Mouse (Mus musculus) limb, embryonic 14.5 days (tissue): ENCODE measurements around the gene Tpst2. TPM values are rescaled to one million over a fixed set of nuclear protein-coding genes. Genes with fewer than 3 reads are reported as not detected.

ENCODE experiments used
- ATAC-seq: fragments of 200-750 bp; cut with Nextera tagmentation; 2 replicates; pipeline ENCODE4 v1.8.0; 2017; ENCODE audit warnings: low read depth, moderate number of reproducible peaks, moderate TSS enrichment; ENCODE audit not compliant: low FRiP score
- DNase-seq: peaks from one replicate; pipeline ENCODE4 v3.0.0-alpha.2; 2015; ENCODE audit warnings: low spot score
- H3K27ac ChIP-seq: fragments of 300-500 bp; sonication (generic); replicated peaks from 2 replicates; pipeline ENCODE4 v1.5.1; 2014; ENCODE audit warnings: low read depth, mild to moderate bottlenecking, low read length, moderate library complexity, mixed read lengths
- H3K27me3 ChIP-seq: fragments of 300-500 bp; sonication (generic); 2 replicates; pipeline ENCODE4 v1.6.1; 2014; ENCODE audit warnings: low read length, mixed read lengths; ENCODE audit not compliant: control insufficient read depth, insufficient read depth
- H3K36me3 ChIP-seq: fragments of 300-500 bp; sonication (generic); 2 replicates; pipeline ENCODE4 v1.6.1; 2014; ENCODE audit warnings: mild to moderate bottlenecking, low read length, moderate library complexity, mixed read lengths; ENCODE audit not compliant: control insufficient read depth, insufficient read depth
- H3K4me1 ChIP-seq: fragments of 300-500 bp; sonication (generic); 2 replicates; pipeline ENCODE4 v1.6.1; 2014; ENCODE audit warnings: antibody characterized with exemption, low read length, mixed read lengths; ENCODE audit not compliant: control insufficient read depth, insufficient read depth
- H3K4me2 ChIP-seq: fragments of 300-500 bp; sonication (generic); replicated peaks from 2 replicates; pipeline ENCODE4 v1.6.1; 2014; ENCODE audit warnings: low read depth, mild to moderate bottlenecking, low read length, moderate library complexity; ENCODE audit not compliant: severe bottlenecking
- H3K4me3 ChIP-seq: fragments of 300-500 bp; sonication (generic); replicated peaks from 2 replicates; pipeline ENCODE4 v1.5.1; 2014; ENCODE audit warnings: low read length
- H3K9ac ChIP-seq: fragments of 300-500 bp; sonication (generic); 2 replicates; pipeline ENCODE4 v1.6.1; 2014; ENCODE audit warnings: mild to moderate bottlenecking, low read depth, low read length, moderate library complexity; ENCODE audit not compliant: severe bottlenecking
- H3K9me3 ChIP-seq: fragments of 300-500 bp; sonication (generic); 2 replicates; pipeline ENCODE4 v1.6.1; 2016; ENCODE audit warnings: low read length; ENCODE audit not compliant: control insufficient read depth
- POLR2A ChIP-seq: fragments of 200-500 bp; IDR thresholded peaks from 2 replicates; pipeline ENCODE4 v1.8.0; 2012; ENCODE audit warnings: inconsistent platforms, mild to moderate bottlenecking, moderate library complexity, borderline replicate concordance; ENCODE audit not compliant: insufficient read depth, insufficient read length; ENCODE audit errors: extremely low read depth
- WGBS: fragments of 180-500 bp; shearing (Covaris S2); extraction: QIAGEN DNeasy Blood & Tissue Kit; methylation state at CpG from one replicate; pipeline ENCODE4 v1.1.7; 2014; 5-methylcytosine and 5-hydroxymethylcytosine counted together
- polyA plus RNA-seq, 2 experiments: library from polyadenylated mRNA; depleted of rRNA in 1 of 2; stranded (reverse) in 1 of 2; unstranded in 1 of 2; fragments of >200 nt; fragmentation: Nextera tagmentation in 1 of 2; extraction: Ambion mirVana in 1 of 2; gene quantifications; 2 replicates each; pipeline versions ENCODE4 v1.2.1 to v1.2.3; 2012 to 2014

Gene Tpst2
- polyA plus RNA-seq, 2 experiments: 37.0 to 39.7 TPM

DNA sequence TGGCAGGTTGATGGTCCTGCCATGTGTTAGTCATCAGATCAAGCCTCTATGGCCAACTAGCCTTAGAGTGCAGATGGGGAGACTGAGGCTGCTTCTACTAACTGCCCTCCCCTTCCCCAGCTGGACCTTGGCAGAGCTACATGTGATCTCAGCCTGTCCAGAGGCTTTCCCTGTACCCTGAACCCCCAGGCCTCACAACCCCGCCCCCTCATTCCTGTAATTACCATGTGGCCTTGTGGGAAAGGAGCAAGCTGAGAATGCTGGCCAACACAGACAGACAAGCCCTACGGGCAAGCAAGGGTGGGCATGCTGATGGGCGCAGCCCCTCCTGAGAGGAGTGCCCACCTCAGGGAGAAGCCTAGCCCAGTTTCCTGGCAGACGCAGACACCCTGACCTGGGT is 18.2 kb downstream of the Tpst2 start:
- TF ChIP-seq POLR2A: no peak
- Histone ChIP-seq H3K27ac (no peak overlapping the region), H3K27me3 (no peaks in the 10 kb centered on the region), H3K4me2 (no peak overlapping the region), H3K9me3 (no peaks in the 10 kb centered on the region), H3K4me3 (no peak overlapping the region), H3K36me3 (no peaks in the 10 kb centered on the region), H3K9ac (no peak overlapping the region), H3K4me1 (peaks cover 4% of the 10 kb centered on the region; the same call in 1 of the 2 replicates)
- DNase-seq (no peak), ATAC-seq (no peak)
- 69% methylated on average over 4 of the region's 4 CpGs for WGBS

DNA sequence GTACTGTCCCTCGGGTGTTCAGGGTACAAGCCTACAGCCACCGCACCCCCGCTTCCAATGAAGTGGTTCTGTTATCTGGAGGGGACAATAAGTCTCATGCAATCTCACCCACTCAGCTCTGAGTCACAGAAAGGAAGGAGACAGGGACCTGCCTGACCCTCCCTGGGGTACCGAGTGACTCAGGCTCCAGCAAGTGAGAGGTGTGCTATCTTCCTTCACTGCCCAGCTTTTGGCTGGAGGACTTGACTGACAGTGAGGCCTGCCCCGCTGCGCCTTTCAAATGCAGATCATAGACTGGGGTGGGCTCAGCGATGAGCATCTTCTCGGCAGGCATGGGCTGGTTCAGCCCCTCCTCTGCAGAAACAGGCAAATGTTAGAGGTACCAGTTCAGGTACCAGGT is 18.7 kb downstream of the Tpst2 start:
- Histone ChIP-seq H3K4me1 (no peaks in the 10 kb centered on the region), H3K27me3 (no peaks in the 10 kb centered on the region), H3K9me3 (no peaks in the 10 kb centered on the region), H3K9ac (no peak overlapping the region), H3K27ac (no peak overlapping the region), H3K4me2 (no peak overlapping the region), H3K36me3 (no peaks in the 10 kb centered on the region), H3K4me3 (no peak overlapping the region)
- WGBS: 52% methylated on average over 8 of the region's 8 CpGs
- DNase-seq (no peak), ATAC-seq (no peak)
- no peak for TF ChIP-seq POLR2A

DNA sequence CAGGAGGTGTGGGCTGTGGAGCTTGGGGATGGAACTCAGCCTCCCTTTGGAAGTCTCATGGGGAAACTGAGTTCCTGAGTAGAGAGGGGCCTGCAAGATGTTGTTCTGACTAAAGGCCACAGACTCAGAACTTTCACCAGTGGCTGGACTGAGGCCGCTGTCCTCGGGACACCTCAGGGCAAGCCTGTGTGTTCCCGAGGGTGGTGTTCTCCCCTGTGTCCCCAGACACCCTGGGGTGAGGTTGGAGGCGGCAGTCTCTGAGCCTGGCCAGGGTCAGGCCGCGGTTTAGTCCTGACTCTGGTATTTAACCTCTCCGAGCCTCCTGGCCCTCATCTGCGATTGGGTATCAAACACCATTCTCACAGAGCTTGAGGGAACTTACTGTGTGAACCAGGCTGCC is 19.1 kb downstream of the Tpst2 start:
- no peak for TF ChIP-seq POLR2A
- H3K4me2 ChIP-seq: no peak overlapping the region
- no peak overlapping the region for H3K9ac ChIP-seq
- H3K4me3 ChIP-seq: no peak overlapping the region
- H3K27me3 ChIP-seq: no peaks in the 10 kb centered on the region
- 63% methylated on average over 8 of the region's 8 CpGs for WGBS
- no peaks in the 10 kb centered on the region for H3K4me1 ChIP-seq
- ATAC-seq: no peak
- no peaks in the 10 kb centered on the region for H3K9me3 ChIP-seq
- no peak overlapping the region for H3K27ac ChIP-seq
- no peak for DNase-seq
- H3K36me3 ChIP-seq: no peaks in the 10 kb centered on the region

DNA sequence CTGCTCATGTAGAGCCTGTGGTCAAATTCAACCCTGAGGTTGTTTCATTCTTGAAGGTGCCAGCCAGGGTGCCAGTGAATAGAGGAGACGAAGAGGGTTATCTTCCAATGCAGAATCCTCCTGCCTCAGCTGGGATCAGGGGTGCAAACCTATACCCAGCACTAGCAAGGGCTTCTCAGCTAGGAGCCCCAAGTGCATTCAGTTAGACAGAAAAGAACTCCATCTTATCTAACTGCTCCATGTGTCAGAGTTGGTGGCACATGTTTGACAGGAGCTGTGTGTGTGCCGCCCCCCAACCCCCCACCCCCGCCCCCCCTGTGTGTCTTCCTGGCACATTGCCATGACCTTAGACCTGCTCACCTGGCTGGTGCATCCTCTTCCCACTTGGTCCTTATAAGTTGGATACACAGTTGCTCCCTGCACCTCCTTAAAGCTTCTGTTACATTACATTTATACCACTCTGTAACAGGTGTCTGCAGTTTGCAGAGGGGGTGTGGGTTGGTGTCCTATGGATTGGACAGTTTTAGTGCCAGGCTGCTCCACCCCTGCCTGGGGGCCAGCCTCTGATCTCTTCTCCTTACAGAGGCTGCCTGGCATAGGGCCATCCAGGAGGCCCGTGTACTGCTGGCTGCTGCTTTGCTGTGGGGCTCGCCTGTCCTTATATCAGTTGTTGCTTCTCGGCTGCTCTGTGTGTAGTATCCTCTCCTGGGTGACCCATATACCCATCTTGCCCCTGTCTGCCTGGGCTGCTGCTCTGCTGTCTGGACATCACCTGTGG is 20.1 kb downstream of the Tpst2 start:
- Histone ChIP-seq H3K27me3 (no peaks in the 10 kb centered on the region), H3K4me3 (no peak overlapping the region), H3K4me1 (no peaks in the 10 kb centered on the region), H3K4me2 (no peak overlapping the region), H3K9ac (no peak overlapping the region), H3K36me3 (no peaks in the 10 kb centered on the region), H3K9me3 (no peaks in the 10 kb centered on the region), H3K27ac (no peak overlapping the region)
- no peak for DNase-seq
- no peak for TF ChIP-seq POLR2A
- 76% methylated on average over 6 of the region's 6 CpGs for WGBS
- no peak for ATAC-seq

DNA sequence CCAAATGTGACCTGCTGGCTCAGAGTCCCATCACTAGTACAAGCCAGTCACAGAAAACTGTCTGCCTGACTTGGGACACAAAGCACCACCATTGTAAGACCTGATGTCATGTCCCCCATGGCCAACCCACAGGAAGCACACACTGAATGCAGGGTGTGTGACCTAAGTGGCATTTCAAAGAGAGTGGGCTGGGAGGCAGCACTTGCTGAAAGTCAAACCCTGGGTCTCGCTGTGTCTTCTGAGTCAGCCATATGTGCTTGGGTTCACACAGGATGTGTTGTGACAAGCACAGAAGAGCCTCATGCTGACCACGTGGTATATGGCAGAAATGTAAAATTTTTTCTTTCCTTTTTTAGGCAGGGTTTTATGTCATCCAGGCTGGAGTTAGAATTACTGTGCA is 20.8 kb downstream of the Tpst2 start:
- Histone ChIP-seq H3K27me3 (no peaks in the 10 kb centered on the region), H3K4me1 (no peaks in the 10 kb centered on the region), H3K4me3 (no peak overlapping the region), H3K36me3 (no peaks in the 10 kb centered on the region), H3K27ac (no peak overlapping the region), H3K9me3 (no peaks in the 10 kb centered on the region), H3K4me2 (no peak overlapping the region), H3K9ac (no peak overlapping the region)
- TF ChIP-seq POLR2A: no peak
- DNase-seq (no peak), ATAC-seq (no peak)
- 83% methylated on average over 2 of the region's 2 CpGs for WGBS
